Mouse (Mus musculus): ENCODE measurements at regions not wholly inside any gene's neighbourhood (a gene's known extent, or its start where the extent isn't known, plus 50 kb on each side); places are given as distances from the start of the nearest gene placed in this dataset.

DNA sequence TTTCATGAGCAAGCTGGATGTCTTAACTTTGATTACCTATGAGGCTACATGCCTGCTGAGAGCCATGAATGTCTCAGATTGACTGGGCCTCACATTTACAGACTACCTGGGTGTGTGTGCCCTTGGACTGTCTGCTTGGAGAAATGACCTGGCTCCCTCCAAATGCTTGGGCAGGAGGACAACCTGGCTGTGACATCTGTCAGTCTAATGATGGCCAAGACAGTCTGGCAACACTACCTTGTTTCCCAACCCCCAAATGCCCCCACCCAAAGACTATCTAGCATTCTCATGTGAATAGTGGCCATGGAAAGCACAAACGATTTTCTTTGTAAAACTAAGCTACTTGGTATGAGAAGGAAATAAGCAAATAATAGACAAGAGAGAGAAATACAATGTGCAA is 107.2 kb upstream of the Peli2 start:
- no peak for TF ChIP-seq CTCF (IDR thresholded peaks at IDR 0.05; ENCODE audit: insufficient read depth, low read length)
- no peak for TF ChIP-seq POLR2A (IDR thresholded peaks at IDR 0.05; ENCODE audit: borderline replicate concordance, extremely low read depth, low read depth, low read length)

Measured in lung, adult 2 months (tissue).